Mouse (Mus musculus) liver, adult 2 months (tissue): ENCODE measurements around the gene Dpep2nb.
A peak's percentile ranks its signal among the peaks of the same experiment; 100 is the strongest.

Experiments used
- CTCF ChIP-seq: fragments of 200-500 bp; IDR thresholded peaks from 2 replicates; pipeline ENCODE4 v1.5.1; 2011; ENCODE audit warnings: low read depth, low read length, control low read depth
- POLR2A ChIP-seq: fragments of 200-500 bp; IDR thresholded peaks from 2 replicates; pipeline ENCODE4 v1.6.1; 2011; ENCODE audit warnings: low read length, control low read depth; ENCODE audit not compliant: insufficient read depth; ENCODE audit errors: extremely low read depth

- TF ChIP-seq CTCF: peak; percentile 17; the same call in 1 of the 2 replicates
- no peak for TF ChIP-seq POLR2A
Observed at GRCm38 (mm10) chr8:105957813-105958212, 48.0 kb downstream of the Dpep2nb start.
